Mouse (Mus musculus): Measurements from ENCODE around the gene Trim75.

Gene Trim75

DNA sequence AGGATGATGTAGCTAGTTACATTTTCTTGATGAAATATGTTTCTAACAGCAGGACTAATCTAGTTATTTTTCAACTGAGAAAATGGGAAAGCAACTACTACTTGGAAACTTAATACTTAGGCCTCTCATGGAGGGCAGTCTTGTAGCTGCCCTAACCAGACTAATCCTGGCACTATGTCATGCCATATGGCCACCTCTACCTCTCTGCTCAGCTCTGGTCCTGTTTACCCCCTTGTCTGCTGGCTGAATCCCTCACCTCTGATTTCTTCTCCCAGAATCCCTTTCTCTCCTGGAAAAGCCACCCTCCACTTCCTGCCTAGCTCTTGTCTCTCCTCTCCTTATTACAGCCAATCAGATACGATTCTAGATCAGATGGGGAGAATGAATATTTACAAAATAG lies 39.3 kb downstream of the Trim75 start:
- CTCF ChIA-PET = interaction anchor here in 1 of 4 experiments (0.7 kb wide), 1 partner anchor 1019 kb away, joined by 3 read pairs; no protein-coding TSS in a partner anchor
- POLR2A ChIA-PET = interaction anchor here in 2 of 4 experiments (0.9 to 2.2 kb wide), 11 partner anchors 15 to 261 kb away, joined by 3 to 10 read pairs (median 5); partner anchors contain the start of gene Msmo1 (in 1 of the 2)

DNA sequence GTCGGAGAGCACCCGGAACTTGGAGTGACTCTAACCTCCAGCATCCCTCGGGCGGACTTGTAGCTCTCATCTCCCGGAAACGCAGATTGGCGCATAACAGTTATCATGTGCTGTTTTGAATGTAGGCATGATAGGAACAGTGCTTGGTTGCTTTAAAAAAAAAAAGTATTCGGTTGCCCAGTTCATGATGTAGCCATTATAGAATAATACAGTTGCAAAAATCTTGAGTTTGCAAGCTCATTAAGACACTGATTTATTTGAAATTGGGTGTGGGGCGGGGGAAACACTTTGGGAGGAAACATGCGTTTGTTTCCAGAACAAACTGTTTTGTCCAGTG lies 40.0 kb downstream of the Trim75 start:
- ChIA-PET POLR2A (interaction anchor here in 3 of 4 experiments (0.6 to 2.2 kb wide), 35 partner anchors 9 to 1539 kb away, joined by 3 to 10 read pairs (median 4); partner anchors contain the start of genes Cpe (in 1 of the 3), Msmo1 (in 1 of the 3) and Tma16 (in 1 of the 3)), CTCF (interaction anchor here in 1 of 4 experiments (0.8 to 0.9 kb wide), 2 partner anchors 61 to 255 kb away, joined by 3 to 4 read pairs; partner anchors contain the start of gene Cpe)

DNA sequence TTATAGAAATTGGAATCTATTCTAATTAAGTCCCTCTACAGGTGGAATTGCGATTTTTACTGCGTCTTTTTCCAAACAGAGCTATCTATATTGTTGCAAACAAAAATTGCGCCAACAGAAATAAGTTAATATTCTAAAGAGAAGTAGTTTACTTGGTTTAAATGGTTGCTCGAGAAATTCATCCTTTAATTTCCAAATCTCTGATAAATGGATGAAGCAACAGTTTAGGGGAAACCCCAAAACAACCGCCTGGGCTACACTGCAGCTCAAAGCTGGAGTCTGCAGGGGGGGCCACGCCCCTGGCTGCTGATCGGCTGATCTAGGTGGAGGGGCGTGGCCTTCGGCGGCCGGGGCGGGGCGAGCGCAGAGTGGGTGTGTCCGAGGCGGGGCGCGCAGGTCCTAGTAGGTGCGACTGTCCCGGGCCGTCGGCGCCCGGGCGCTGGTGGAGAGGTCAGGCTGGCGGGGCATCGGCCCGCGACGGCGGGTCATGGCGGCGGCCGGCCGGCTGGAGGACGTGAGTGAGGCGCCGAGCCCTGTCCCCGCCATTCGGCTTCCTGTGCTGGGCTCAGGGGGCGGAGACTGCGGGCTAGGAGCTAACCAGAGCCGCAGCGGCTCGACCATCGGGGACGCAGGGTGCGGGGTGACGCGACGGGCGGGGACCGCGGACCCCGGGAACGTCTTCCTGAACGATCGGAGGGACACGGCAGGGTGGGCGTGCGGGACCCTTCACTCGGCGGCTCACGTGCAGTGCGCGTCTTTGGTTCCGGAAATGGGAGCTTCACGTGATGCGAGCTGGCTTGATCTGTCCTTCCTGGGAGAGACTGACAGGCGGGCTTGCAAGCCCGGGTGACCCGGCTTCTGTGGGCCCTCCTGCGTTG lies 40.6 kb downstream of the Trim75 start, which contains the start of gene Tmem192:
Gene Tmem192, plus strand, starts transcription at position 366 of the 878 bp plus-strand sequence.
- ChIA-PET CTCF (interaction anchor here (0.6 to 0.9 kb wide), 11 partner anchors 10 to 331 kb away, joined by 3 to 8 read pairs (median 3); partner anchors contain the start of gene Cpe (in 1 of the 4)), POLR2A (interaction anchor here in 3 of 4 experiments (0.6 to 2.2 kb wide), 43 partner anchors 8 to 1540 kb away, joined by 3 to 10 read pairs (median 4); partner anchors contain the start of genes Cpe (in 2 of the 3), Msmo1 (in 2 of the 3) and Tma16 (in 1 of the 3))

DNA sequence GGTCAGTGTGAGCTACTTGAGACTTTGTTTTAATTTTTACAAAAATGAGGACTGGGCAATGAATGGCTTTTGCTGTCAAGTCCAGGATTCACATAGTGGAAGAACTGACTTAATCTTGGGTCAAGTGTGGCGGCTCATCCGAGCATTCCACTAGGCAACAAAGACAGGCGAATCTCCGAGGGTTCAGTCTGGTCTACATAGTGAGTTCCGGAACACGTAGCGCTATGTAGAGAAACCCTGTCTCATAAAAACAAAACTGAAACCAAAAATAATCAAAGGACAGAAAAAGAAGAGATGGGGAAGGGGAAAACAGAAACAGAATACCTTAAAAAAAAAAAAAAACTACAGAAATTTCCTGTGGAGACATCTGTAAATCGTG lies 41.2 kb downstream of the Trim75 start:
- ChIA-PET CTCF (interaction anchor here (0.6 to 0.9 kb wide), 8 partner anchors 11 to 330 kb away, joined by 3 to 8 read pairs (median 4); no protein-coding TSS in a partner anchor), POLR2A (interaction anchor here in 3 of 4 experiments (0.6 to 2.1 kb wide), 21 partner anchors 11 to 1540 kb away, joined by 3 to 10 read pairs (median 4); partner anchors contain the start of genes Cpe (in 2 of the 3), Msmo1 (in 1 of the 3) and Tma16 (in 1 of the 3))

DNA sequence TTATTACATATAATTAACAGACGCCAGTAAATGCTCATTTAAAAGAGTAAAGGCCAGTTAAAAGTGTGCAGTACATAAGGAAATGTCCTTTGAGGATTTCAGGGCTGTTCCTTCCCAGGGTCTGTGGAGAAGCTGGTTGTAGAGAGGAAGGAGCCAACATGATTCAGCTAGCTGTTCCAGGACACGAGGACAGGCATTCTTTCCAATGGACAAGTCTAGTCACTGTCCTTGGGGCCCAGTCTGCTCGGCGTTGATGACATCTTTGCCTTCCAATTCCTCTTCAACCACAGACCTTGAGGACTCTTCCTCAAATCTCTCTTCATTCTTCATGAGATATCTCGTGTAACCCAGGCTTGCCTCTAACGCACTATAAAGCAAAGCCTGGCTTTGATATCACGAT lies 42.0 kb downstream of the Trim75 start:
- CTCF ChIA-PET = interaction anchor here in 1 of 4 experiments (0.6 kb wide), 1 partner anchor 210 kb away, joined by 6 read pairs; no protein-coding TSS in a partner anchor
- POLR2A ChIA-PET = no interaction called here

DNA sequence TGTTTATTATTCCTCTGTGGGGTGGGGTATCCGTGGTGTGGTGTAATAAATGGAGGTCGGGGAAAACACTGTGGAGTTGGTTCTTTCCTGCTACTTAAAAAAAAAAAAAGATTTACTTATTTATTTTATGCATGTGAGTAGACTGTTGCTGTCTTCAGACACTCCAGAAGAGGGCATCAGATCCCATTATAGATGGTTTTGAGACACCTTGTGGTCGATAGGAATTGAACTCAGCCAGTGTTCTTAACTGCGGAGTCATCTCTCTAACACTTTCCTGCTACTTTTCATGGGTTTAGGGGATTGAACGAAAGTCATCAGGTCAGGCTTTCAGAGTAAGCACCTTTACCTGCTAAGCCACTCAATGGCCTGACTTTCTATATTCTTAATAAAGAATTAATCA lies 42.8 kb downstream of the Trim75 start:
- POLR2A ChIA-PET = interaction anchor here in 1 of 4 experiments (0.6 kb wide), 1 partner anchor 232 kb away, joined by 3 read pairs; no protein-coding TSS in a partner anchor
- CTCF ChIA-PET = interaction anchor here in 1 of 4 experiments (0.7 to 1.0 kb wide), 2 partner anchors 59 to 396 kb away, joined by 3 to 4 read pairs; no protein-coding TSS in a partner anchor

DNA sequence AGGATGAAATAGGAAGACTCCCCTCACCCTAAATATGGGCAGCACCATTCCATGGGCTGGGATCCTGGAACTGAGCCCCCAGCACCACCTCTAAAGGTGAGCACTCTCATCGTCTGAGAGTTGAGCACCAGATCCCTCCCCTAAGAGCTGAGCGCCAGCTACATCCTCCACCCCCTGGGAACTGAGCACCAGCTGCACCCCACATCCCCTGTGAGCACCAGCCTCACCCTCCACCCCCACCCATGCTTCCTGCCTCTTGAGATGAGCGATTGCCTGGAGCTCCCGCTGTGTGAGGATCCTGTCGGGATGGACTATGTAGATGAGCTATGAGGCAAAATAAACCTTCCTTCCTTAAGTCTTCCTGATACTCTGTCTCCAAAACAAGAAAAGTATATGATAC lies 44.7 kb downstream of the Trim75 start:
- CTCF ChIA-PET = interaction anchor here in 3 of 4 experiments (0.6 to 1.0 kb wide), 3 partner anchors 57 to 806 kb away, joined by 3 to 8 read pairs (median 4); no protein-coding TSS in a partner anchor
- POLR2A ChIA-PET = interaction anchor here in 1 of 4 experiments (1.0 kb wide), 1 partner anchor 9 kb away, joined by 3 read pairs; no protein-coding TSS in a partner anchor

DNA sequence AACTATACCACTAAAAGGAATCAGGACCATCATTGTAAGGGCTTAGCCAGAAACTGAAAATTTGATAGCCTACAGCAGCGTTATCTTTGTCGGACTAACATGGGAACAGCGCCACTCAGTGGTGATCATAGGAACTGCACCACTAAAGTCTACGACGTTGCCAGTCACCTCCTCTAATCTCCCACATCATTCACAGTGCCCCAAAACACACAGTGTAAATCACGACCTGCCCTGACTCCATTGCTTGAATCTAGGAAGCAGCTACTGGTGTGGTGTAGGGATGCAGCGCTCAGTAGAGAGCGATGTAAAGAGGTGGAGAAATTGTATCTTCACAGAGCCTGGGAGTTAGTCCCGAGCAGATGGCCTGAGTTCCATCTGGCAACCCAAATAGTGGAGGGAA lies 46.1 kb downstream of the Trim75 start:
- POLR2A ChIA-PET = interaction anchor here in 2 of 4 experiments (1.2 to 1.4 kb wide), 2 partner anchors 11 to 206 kb away, joined by 4 read pairs; no protein-coding TSS in a partner anchor
- CTCF ChIA-PET = interaction anchor here in 3 of 4 experiments (0.5 to 2.5 kb wide), 7 partner anchors 13 to 852 kb away, joined by 3 to 7 read pairs (median 3); no protein-coding TSS in a partner anchor

DNA sequence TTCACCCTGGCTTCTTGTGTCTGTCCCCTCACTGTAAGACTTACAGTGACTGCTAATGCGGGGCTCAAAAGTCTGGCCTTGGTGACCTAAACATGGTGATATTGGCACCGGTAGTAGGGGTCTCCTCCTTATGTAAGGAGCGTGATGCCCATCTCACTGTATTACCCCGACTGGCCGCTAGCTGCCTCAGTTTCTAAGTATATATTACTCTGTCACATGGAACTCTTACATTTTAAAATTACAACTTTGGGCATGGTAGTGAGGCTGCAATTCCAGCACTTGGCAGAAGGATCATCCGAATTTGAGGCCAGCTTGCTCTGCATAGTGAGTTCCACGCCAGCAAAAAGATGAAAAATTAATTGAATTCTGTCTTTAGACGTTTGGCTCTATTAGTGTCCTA lies 46.6 kb downstream of the Trim75 start:
- POLR2A ChIA-PET = interaction anchor here in 2 of 4 experiments (1.2 to 1.4 kb wide), 2 partner anchors 11 to 206 kb away, joined by 4 read pairs; no protein-coding TSS in a partner anchor
- CTCF ChIA-PET = interaction anchor here in 2 of 4 experiments (1.0 to 2.5 kb wide), 4 partner anchors 12 to 163 kb away, joined by 3 to 7 read pairs (median 6); no protein-coding TSS in a partner anchor

DNA sequence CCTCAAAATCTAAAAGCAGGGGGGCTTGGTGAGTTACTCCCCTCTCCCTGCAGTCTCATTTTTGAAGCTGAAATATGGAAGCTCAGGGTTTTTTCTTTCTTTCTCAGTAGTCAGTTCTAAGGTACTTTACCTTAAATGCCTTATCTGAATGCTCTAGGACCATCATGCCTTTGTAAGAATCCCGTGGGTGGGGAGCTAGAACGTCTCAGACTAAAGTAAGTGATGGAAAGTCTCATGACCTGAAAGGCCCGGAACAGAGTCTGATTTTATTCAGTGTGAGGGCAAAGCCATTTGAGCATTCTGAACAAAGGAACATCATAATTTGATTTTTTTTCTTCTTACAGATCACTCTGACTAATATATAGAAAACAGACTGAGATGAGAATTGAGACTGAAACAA lies 52.6 kb downstream of the Trim75 start:
- ChIA-PET POLR2A (no interaction called here), CTCF (interaction anchor here in 1 of 4 experiments (0.6 kb wide), 1 partner anchor 513 kb away, joined by 5 read pairs; no protein-coding TSS in a partner anchor)
